Mouse (Mus musculus): ENCODE measurements at regions not wholly inside any gene's neighbourhood (a gene's known extent, or its start where the extent isn't known, plus 50 kb on each side); places are given as distances from the start of the nearest gene placed in this dataset.

DNA sequence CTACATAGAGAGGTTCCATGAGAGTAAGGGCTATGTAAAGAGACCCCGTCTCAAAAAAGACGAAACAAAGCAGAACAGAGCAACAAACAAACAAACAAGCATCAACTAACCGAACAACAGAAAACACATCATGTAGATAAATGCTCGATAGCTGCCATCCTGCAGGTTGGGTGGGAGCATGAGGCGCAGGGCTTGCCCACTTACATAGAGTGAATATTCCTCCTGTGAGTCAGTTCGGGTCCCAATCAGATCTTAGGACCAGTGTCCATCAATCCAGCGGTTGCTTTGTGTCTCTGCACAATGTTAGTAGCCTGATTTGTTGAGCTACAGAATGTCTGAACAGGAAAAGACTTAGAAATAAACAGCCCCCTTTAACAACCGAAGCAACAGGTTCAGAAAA lies 129.4 kb upstream of the Rcn1 start:
- DNase-seq: no peak

DNA sequence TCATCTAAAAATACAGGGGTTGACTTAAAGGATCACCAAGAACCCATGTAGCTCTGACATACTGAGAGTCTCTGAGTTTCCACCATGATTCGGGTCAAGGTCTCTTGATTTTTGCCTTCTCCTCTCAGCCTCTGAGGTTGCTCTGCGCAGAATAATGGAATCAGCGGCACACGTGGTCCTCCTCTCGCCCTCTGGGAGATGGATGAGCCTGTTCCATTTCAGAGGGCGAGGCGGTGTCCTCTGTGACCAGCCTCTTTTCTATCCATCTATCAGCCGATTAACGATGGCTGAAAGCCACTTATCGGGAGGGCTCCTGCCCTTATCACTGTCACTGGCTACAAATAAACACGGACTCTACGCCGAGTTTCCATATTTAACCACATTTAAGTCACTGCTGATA lies 124.6 kb upstream of the Pax6 start:
- no peak for DNase-seq

DNA sequence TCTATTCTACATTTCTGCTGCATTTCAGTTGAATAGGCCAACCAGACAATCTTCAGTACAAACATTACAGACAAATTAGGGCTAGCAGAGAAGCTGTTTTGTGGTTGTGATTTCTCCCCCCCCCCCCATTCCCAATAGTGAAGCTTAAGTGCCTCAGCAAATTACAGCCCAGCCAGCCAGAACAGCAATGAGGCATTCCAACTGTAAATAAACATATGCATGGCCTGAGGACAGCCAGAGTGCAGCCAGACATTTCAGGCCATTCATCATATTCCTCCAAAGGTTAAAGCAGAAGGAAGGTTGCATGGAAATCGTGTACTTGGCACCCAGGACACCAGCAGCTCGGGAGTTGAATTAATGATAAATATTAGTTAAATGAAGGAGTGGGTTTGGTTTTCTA lies 116.6 kb upstream of the Pax6 start:
- DNase-seq: no peak

DNA sequence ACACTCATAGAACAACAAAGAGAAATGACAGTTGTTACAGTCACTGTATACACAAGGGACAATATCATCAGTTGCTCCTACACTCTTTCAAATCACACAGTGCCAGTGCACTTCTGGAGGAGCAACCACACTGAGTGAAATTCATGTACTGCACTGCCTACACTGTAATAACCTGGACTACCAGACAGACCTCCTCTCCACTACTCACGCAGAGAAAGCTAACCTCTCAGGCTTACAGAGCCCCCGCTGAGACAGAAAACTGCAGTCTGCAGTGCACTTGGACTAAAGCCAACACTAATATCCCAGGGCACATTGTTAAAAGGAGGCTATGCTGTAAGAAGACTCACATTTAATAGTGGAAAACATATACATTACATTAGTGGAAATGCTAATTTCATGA lies 81.9 kb upstream of the Pax6 start:
- no peak for DNase-seq

DNA sequence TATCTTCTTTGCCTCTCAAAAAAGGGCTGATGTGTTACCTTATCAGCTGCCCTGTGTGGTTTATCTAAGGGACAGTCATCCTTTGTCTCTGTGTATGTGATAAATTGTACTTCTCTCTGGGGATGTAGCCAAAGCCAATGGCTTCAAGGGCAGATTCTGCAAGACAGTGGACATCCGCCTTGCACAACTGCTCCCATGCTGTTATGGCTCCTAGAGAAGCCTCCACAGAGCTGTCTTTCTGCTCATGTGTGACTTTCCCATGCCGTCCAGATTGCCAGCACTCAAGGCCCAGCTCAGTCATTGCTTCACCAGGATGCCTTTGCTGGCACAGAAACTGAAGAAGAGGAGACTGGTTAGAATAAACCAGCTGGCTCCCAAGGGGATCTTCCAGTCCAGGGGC lies 74.6 kb upstream of the Pax6 start:
- DNase-seq: no peak

DNA sequence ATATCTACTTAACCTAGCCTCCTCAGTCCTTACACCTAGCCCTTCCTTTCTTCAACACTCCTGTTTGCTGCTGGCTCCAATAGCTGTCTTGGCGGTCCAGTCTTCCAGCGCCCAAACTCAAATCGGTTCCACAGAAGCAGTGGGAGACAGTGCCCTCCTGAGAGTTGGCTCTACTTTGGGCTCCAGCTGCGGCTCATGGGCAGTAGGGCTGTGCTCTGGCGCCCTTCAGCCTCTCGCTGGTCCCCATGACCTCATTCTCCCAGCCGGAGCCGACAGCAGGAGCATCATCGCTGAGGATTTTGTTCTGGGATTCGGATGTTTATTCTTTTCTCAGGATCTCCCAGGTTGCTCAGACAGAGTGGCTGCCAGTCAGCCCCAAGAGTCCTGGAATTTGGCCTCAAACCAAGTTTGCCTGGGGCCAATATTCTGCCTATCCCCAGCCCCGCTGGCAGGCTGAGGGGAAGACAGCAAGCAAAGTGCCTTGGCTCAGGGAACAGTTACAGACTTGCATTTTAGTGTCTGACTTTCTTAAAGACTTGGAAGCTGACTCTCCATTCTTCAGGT lies 64.1 kb upstream of the Pax6 start:
- DNase-seq: no peak

DNA sequence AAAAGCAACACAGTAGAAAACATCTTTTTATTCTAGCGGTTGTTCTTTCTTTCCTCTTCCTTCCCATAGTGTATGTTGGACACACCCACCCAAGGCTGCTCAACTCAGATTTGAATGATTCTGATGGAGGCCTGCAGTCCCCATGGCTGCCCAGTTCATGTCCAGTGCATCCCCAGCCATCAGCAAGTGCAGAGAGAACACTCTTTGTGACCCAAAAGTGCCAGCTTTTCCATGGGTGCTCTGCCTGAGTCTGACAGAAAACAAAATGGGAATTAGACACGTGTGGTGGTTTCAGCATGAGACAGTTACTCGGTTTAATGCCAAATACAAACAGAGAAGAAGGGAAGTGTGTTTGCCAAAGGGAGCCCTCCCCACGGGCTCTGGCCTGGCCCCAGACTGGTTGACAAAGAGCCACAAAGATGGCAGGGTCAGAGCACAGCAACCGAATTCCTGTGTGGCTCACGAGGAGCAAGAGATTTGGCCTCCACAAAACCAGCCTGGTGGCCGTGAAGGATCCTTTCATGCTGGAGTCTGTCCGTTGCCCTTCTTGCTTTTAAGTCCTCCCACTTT lies 60.6 kb upstream of the Pax6 start:
- no peak for DNase-seq

DNA sequence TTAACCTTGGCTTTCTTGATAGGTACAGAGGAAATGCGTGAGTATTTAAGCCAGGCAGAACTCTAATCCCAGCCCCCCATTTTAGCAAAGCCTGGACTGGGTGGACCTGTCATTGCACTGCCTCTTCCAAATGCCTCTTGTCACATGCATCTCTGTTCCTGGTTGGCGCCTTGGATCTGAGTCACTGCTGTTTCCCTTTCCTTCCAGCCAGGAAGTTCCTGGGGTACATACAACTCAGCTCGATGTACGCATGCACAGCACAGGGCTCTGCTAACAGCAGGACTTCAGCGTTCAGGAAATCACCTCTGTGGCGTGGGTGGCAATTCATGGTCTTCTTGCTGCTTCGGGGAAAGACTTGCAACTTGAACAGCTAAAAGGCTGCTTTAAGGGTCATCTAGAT lies 59.9 kb upstream of the Pax6 start:
- DNase-seq: no peak

DNA sequence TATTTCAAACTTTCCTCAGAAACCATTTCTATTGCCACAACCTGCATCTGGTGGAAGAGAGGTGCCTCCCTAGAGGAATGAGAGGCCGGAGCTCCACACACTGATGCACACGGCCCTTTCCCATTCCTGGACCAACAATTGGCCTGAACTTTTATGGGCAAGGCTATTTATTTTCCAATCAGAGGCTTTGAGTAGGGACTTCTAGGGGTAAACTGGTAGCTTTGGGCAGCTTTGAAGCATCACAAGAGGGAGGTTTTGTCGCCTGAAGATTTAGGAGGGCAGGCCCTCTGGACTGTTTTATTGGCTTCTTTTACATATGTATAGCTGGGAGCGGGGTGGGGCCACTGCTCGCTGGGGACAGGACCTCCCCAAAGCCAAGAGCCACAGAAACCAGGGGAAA lies 57.7 kb upstream of the Pax6 start:
- DNase-seq: no peak

DNA sequence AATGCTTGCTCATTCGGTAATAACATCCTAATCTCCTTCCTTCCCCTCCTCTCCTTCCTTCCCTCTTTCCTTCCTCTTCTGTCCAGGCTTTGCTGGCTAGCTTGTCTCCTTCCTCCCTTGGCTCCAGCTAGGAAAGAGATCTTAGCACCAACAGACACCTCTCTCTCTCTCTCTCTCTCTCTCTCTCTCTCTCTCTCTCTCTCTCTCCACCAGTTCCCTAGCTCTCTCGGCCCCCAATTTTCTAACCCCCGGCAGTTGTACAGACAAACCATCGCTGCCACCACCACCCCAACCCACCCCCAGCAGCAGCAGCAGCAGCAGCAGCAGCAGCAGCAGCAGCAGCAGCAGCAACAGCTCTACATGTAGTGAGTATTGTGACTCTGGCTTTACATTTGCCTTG lies 57.0 kb upstream of the Pax6 start:
- DNase-seq: no peak

DNA sequence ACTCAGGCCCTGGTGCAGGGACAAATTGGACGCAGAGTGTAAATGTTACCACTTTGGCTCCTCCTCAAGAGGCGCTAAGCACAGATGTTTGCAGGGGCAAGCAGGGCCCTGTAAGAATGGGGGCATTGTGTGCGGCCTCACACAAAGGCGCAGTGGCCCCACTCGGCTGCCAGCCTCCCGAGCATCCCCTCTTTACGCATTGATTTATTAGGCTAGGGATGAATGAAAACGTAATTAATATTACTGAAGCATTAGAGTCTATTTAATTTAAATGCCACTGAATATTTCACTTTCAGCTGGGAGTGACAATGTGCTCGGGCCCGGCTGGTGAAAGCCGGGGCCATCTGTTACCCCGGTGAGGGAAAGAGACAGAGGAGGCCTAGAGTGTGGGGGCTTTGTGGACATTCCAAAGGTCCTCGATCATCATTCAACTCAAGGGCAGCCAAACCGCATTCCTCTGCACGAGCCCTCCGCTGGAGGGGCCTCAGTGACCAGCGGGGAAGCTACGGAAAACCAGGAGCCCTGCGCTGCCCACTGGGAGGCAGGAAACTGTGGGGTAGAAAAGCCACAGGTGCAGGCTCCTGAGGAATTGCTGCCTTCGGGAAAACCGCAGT lies 56.5 kb upstream of the Pax6 start:
- no peak for DNase-seq

DNA sequence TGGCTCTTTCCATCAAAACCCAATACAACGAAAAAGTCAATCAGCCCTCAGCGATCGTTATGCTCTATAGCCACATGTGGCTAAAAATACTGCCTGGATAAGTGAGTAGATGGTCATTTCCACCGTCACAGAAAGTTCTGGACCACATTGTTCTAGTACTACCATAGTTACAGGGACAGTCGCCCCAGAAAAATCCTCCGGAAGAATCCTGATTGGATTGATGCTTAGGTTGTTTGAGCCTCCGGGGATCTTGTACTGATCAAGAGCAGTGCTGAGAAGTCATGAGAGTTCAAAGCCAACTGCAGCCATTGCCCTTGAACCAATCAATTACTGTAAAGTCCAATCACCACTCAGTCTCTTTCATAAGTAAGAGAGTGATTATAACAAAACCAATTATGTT lies 56.0 kb upstream of the Pax6 start:
- no peak for DNase-seq

DNA sequence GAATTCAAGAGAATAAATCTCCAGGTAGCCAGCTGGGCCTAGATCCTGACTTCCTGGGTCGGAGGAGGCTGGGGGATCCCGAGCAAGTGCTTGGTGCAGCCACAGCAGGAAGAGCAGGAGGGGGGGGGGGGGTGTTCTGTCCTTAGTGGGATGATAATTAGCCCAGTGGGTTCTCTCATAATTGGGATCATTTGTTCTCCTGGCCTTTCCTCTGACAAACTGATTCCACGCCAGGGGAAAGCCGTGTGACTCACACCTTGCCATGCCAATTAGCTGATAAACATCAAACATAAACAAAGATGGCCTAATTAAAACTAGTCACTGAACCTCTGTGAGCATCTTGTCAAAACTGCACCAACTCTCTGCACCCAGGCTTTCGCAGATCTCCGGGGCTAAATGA lies 55.5 kb upstream of the Pax6 start:
- no peak for DNase-seq

DNA sequence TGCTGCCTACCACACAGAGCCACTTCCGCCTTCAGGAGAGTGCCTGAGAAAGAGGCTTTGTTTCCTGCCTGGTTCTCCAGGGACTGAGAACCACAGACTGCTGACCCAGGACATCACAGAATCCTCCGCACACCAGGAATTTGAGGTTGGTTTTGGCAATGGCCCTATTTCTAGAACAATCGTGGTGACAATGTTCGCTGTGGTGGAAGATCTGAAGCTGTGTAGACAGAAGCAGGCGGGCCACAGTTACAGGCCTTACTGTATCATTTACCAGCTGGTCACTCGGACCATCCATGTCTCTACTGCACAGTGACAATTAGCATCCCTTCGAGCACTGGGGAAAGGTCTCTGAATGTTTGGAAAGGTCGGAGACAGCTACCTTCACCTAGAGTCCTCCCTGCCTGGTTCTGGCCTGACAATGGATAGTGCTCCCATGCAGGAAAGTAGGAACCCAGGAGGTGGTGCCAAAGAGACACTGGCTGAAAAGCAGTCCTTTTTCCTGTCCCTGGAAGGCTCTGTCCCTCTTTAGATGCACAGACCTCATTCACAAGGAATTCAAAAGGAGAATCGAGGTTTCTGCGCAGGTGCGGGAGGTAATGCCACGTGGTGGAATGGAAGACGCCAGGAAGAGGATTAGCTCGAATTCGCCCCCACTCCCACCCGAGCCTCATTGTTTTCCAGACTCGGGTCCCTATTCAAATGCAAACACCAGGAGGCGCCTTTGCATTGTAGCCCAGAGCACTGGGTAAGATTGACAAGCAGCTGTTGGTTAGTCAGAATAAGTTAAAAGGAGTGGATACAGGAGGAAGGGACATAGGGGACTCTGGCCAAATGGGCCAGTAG lies 52.6 kb upstream of the Pax6 start:
- DNase-seq: peak in 1 of 2 experiments; percentile 2
